Mouse (Mus musculus) cerebral cortex, adult 2 months (tissue): ENCODE data around the gene Rftn1.

ENCODE experiments used
- WGBS: fragments of 180-500 bp; shearing (Covaris S2); methylation state at CpG from one replicate; pipeline ENCODE4 v1.1.7; 2018; 5-methylcytosine and 5-hydroxymethylcytosine counted together

Gene Rftn1

DNA sequence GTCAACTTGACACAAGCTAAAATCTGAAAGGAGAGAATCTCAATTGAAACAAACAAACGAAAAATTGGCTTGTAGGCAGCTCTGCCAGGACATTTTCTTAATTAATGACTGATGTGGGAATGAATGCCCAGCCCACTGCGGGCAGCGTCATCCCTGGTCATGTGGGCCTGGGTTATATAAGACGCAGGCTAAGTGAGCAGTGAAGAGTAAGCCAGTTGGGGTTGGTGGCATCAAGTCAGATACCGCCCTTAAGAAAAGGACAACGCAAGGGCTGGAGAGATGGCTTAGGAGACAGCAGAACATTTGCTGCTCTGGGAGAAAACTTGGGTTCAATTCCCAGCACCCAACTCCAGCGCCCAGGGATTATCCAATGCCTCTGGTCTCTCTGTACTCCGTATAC, 97.6 kb downstream of the Rftn1 start:
- WGBS: 89% methylated on average over 8 of the region's 8 CpGs

DNA sequence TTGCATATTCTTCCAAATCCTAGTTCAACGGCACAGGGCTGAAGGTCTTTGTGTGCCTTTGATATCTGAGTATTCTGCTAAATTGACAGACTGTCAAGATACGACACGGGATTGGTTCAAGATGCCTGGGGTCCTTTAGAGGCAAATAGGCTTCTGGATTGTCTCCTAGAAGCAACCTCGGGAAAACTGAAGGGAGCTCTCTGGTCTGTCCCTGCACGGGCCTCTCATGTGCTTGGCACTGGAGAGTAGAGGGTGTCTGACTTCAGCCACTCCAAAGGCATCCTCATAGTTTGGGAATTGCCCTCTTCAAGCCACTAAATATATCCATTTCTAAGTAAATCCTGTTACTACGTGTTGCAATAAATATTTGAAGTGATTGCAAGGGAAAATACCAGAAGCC, 98.6 kb downstream of the Rftn1 start:
- 82% methylated on average over 6 of the region's 6 CpGs for WGBS

DNA sequence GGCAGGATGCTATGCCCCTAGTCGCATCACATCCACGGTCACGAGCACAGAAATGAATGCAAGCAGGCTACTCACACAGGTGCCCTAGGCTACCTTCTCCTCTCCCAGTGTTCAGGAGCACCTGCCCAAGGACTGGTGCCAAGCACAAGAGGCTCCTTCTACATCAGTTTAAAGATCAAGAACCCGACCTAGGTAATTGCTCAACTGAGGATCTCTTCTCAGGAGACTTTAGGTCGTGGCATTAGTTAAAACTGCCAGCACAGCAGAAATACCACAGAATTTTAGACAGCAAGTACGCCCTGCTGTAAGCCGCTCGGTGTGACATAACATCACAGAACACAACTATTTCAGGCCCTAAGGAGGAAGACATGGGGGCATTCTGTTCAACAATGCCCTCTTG, 100.7 kb downstream of the Rftn1 start:
- 90% methylated on average over 8 of the region's 8 CpGs for WGBS

DNA sequence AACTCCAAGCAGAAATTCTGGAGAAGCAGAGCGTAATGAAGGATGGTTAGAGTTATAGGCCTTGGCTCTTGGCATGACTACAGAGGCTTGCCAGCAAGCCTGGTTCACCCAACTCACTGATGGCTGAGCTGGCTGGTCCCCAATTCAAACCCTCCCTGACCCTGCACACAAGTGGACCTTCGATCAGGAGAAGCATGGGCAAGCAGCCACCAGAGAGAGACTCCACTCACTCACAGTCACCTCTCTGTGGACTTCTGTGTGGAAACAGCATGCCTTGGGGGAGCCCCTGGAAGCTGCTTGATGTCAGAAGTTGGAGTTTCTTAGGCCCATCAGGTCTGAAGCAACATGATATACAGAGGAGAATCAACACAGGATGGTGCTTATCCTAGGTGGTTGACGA, 102.4 kb downstream of the Rftn1 start:
- 93% methylated on average over 3 of the region's 3 CpGs for WGBS

DNA sequence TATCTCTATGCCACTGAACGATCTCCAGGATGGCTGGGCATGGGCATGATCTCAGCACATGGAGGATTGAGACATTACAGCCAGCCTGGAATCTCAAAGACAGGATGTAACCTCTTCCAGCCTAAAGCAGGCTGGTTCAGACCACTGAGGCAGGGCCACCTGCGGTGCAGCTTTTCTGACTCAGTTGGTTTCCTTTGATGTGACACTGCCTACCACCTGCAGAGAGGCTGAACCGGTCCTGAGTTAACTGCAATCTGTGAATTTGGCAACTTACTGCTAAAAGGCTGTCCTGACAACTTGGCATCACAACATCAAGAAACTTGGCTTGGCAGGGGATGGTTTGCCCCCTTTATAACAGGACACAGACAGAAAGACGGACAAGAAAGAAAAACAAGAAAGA, 103.6 kb downstream of the Rftn1 start:
- 76% methylated on average over 4 of the region's 4 CpGs for whole genome bisulfite sequencing

DNA sequence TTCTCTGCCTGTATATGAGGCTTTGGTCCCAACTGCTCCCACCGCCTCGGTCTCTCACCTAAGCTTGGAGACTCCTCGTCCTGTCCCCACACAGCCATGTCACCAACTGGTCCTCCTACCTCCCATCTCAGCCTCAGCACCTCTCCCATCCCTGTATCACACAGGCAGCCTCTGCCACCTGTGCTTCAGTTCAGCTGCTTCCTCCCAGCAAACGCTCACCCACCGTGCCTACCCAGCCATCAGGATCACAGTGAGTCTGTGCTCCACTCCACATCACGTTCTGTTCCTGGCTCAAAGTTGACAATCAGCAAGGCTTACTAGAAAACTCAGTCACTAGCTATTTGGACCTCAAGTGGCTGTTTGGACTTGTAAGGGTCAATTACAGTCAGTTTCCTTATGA, 105.8 kb downstream of the Rftn1 start:
- 84% methylated on average over 6 of the region's 6 CpGs for WGBS

DNA sequence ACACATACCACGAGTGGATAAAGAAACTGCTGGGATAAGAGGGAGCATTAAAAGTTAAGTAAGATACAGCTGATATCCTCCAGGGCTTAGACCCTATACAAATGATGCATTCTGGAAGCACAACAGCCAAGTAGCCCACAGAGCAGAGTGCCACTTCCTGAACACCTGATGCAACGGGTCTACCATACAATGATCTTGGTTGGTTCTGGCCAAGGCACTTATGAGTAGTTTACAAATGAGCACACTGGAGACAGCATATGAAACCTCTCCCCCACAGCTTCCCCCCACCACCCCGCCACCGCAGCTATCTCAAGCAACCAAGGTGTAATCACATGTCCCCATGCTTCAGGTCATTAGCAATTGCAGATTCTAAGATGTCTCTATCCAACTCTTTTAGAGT, 106.5 kb downstream of the Rftn1 start:
- WGBS: 91% methylated on average over 4 of the region's 4 CpGs

DNA sequence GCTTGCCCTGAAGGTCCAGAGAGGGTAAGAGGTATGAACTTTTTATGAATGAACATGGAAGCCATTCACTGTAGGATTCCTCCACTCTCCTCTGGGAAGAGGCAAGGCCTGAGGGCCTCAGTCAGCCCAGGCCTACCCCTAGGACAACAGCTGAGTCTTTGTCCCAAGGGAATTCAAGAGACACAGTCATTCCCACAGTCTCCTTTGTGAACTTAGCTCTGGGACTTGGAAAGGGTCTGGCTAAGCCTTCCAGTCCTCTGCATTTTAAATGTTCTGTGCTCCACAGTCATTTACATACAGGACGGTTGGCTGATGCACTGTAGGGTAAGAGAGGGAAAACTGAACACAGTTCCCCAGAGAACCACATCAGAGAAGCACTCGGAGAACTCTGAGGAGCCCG, 107.5 kb downstream of the Rftn1 start:
- WGBS: 77% methylated on average over 3 of the region's 3 CpGs

DNA sequence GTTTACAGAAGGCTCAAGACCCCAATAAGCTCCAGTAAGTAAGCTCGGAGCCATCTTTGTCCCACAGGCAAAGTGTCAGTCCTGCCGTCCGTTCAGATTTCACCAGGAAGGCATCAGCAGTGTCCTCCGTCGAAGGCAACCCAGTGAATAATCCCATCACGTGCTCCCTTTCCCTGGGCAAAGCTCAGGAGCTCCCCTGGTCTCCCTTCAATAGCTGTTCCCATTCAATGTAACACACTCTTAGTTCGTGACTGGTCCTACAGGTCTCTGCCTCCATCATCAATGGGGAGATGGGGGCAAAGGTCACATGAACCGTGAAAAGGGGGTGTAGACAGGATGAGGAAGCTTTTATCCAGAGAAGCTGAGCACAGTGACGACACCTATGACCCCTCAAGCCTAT, 108.8 kb downstream of the Rftn1 start:
- WGBS: 84% methylated on average over 9 of the region's 9 CpGs

DNA sequence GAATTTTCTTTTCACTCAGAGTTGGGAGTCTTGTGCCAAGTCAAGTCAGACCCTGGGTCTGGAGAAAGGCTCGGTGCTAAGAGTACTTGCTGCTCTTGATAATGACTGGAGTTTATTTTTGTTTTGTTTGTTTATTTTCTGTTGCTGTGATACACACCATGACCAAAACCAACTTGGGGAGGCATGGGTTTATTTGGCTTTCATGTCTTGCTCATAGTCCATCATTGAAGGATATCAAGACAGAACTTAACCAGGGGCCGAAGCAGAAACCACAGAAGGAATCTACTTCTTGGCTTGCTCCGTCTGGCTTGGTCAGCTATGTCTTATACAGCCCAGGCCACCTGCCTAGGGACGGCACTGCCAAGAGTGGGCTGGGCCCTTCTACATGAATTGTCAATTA, 109.5 kb downstream of the Rftn1 start:
- 82% methylated on average over 4 of the region's 4 CpGs for WGBS

DNA sequence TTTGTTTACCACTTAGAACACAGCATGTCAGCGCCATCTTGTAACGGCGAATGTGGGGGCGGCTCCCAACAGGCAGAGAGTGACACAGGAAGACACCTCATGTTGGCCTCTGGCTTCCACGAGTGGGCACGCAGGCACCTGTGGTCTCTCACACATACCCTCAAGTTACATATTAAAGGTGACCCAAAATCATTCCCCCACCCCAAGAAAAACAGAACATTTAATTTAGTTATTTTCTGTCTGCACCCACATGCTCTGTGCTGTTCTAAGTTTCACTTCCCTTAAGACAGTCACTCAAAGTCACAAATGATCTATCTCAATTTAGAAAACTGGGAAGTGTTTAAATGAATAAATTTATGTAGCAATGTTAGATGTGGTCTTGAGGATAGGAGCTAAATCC, 111.7 kb downstream of the Rftn1 start:
- 94% methylated on average over 6 of the region's 6 CpGs for WGBS

DNA sequence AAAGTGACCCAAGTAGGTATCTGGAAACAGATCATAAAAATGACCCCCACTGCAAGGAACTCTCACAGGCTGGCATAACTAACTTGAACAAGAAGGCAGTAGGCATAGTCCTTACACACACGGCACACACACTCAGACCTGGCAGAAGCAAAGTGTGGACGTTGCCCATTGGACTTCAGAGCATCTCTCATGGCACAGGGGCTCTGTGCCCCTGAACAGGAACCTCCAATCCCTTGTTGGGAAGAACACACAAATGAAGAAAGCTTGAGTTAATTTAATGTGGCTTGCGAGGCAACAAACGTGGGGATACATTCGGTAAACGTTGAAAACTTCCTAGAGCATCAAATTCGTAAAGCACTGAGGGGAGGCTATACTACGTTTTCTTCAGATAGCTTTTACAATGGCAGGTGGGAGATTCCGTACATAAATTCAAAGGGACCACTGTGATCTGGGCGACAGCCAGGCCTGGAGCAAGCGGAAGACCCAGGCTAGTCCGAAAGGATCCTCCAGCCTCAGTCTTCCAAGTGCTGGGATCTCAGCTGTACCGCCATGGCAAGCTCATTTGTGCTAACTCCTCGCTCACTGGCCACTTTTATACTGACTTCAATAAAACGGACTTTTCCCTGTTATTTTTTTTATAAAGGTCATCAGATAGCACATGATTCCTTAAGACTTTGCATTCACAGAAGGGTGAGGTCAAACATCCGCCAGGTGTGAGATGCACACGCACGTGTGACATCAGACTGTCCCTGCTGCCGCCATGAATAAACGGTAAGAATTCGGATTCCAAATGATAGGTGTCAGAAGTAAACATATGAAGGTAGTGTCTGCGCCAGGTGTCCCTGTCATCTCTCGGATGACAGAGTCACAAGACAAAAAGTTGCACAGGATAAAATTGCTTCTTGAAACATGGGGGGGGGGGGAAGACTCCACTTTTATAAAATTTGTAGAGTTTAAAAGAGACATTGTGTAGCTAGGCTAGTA, 117.2 kb downstream of the Rftn1 start:
- WGBS: 96% methylated on average over 23 of the region's 23 CpGs

DNA sequence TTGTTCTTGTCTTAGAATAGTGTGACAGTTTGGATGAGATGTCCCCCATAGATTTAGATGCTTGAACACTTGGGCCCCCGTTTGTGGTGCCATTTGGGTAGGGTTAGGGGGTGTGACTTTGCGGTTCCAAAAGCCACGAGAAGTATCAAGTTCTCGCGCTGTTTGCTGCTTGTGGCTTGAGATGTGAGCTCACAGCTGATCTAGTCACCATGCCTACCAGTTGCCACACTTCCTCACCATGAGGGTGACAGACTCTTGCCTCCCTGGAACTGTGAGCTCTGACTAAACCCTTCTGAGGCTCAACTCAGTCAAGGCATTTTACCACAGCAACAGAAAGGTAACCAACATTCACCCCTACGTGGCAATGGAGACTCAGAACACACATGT, 118.9 kb downstream of the Rftn1 start:
- 88% methylated on average over 6 of the region's 6 CpGs for WGBS

DNA sequence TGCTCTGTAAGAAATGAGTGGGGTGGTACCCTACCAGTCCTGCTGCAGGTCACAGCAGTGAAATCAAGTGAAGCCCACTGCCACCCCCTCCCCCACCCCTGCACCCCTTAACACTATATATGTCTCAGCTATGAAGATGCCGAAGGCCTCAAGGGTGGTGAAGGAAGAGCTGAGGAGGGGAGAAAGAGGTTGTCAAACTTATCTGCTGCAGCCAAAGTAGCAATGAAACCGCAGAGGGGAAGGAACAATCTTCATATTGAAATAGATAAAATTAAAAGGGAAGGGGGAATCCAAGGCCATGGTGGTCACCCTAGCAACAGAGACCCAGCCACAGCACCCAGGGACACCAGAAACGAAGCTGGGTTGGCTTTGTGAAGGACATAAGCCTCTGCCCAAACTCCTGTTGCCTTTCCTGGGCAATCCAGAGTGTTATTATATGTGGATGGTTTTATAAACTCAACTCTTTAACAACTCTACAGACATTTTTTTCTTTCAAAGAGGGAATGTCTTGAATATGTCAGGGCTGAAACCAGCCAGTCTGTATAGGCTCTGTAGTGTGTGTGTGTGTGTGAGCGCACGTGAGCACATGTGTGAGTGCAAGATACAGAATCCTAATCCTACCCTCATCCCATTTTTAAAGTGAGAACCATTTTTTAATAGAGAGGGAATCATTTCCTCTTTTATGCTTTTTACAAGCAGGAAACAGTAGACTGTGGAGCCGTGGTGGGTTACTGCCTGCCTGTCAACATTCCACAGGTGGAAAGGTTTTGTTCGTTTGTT, 119.5 kb downstream of the Rftn1 start:
- 94% methylated on average over 7 of the region's 7 CpGs for WGBS

DNA sequence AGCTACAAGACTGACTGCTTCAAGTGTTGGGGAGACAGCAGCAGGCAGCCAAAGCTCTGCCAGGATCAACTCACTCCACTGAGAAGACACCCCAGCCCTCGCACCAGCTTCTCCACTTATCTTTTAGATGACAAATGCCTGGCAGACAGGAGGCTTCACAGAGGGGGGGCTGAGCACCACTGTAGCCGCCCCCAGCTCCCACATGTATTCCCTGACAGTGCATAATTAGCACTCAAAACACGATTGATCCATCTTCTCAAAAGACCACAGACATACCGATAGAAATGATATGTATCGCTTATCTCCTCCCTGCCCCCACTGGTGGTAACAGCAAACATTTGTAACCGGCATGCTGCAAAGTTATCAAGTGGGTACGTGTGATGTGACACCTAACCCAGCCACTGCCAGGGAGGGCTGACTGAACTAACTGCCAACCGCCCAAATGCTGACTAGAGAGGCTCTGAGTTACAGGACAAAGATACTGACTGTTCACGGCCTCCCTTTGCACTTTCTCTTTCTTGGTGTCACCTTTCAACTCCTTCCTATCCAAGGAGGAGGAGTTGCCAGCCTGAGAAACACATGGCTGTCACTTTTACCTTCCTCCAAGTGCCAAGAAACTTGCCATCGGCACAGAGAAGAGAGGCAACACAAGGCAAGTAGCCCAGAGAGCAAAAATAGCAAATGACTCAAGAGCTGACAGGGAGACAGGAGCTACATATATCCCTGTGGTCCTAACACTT, 120.4 kb downstream of the Rftn1 start:
- 40% methylated on average over 10 of the region's 10 CpGs for WGBS

DNA sequence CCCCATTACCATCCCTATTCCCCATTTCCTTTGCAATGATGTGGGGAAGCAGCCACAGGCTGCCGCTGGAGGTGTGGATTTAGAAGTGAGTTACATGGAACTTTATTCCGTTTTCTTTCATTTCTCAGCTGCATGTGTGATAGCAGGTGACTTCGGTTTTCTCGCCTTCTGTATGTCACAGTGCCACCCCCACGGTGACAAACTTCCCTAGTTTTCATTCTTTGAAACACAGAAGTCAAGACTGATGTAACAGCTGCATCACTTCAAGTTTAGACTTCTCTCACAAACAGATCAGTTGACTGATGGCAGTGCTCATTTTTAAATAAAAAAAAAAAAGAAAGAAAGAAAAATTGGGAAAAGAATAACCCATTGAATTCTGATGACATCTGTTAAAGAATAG, 121.3 kb downstream of the Rftn1 start:
- 65% methylated on average over 5 of the region's 5 CpGs for WGBS

DNA sequence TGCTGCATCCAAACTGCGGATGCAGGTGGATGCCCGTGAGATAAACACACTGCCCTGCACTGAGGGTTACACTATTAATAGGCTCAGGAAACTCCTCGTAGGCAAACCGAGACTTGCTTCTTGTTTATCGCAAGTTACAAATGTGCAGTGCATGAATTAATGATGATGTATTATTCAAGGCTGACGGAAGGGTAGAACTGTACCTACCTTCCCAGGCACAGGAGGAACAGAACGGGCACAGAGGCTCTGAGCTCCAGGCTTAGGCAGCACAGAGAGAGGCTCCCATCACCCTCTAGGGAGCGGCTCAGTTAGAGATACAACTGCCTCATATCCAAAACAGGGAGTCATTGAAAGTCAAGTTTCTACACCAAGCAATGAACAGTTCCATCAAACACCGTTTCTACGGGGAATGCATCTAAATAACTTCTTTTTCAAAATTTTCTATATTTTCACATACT, 121.8 kb downstream of the Rftn1 start:
- WGBS: 81% methylated on average over 10 of the region's 10 CpGs

DNA sequence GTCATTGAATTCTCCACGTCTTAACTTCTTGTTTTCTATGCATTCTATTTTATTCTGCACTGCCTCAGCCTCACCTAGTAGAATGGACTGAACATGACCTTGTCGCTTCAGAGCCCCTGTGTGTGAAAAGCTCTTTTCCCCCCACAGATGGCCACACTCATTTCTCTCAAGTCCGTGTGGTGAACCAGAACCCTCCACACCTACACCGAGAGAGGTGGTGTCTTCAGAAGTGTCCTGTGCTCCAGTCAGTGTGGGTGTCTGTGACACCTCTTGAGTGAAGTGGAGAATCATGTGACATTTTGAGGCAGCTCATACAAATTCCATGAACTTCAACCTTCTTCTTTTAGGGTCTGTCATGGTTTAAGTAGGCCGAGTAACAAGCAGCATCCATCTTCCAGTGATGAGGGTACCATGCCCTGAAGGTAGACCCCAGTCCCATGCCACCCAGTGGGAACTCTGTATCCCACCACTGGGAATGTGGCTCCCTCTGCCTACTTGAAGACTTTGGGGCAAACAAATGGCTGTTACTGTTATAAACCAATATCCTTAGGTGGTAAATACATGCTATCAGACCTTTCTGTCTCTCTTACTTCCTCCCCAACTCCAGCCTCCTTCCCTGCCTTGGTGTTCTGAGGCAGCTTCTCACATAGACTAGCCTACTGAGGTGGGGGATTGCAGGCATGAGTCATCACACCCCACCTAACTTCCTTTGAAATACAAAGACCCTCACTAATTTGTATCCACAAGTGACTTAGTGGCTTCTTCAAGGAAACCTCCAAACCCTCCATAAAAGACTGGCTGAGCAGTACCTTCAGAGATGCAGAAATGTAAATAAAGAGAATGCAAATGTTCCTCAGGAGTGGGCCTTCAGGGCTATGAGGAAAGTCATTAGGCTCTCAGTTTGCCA, 122.4 kb downstream of the Rftn1 start:
- WGBS: 93% methylated on average over 5 of the region's 5 CpGs

DNA sequence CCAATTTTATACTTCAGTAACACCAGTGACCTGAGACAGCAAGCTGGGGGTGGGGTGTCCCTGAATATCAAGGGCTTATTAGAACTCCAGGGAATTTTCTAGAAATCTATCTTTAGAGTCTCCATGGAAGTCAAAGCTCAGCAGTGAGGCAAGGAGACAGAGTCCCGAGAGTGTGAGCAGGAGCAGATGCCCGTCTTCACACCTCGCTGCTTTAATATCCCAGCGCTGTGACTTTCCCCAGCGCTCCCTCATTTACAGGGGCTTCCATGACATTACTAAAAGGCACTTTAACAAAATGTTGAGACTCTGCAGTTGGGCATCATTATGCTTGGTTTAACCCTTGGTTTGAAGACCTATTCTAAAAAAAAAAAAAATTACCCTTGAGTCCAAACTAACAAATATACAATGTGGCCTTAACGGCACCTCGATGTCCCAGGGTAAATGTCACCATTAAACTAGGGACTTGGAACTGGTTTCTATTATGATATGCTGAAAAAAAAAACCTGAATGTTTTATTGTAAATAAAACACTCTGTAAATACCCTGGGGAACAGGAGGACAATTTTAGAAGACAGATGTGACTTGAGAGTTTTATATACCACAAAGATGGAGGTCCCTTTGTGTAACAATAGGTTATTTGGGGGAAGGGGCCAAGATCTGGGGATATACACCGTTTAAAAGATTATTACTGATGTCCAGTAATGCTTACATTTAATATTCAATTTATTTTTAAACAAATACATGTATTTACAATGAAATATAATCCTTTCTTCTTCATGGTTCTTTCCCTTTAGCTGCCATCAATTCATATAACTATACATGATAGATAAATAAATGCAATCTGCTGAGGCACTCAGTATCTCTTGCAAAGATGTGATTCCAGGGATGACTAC, 123.4 kb downstream of the Rftn1 start:
- 75% methylated on average over 8 of the region's 8 CpGs for WGBS
